Mouse (Mus musculus): ENCODE results near the gene Aamdc. TPM values are rescaled to one million over a fixed set of nuclear protein-coding genes. Genes with fewer than 3 reads are reported as not detected.

Gene Aamdc
- polyA plus RNA-seq, 1 experiment = 33.5 TPM

DNA sequence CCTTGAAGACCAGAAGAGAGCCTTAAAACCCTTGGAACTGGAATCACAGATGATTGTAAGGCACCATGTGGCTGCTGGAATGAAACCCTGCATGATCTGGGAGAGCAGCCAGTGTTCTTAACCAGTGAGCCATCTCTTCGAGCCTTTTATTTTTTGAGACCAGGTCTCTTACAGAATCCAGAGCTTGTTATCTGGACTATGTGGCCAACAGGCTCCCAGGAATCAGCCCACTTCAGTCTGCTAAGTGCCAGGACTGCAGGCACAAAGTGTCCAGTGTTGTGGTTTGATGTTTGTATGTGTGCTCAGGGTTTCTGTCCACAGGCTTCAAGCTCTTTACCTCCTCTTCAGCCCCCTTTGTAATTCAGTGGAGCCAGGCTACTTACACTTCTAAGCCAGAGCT, 64.5 kb downstream of the Aamdc start:
- H3K27me3 ChIP-seq (ENCODE audit: control insufficient read depth, insufficient read depth, low read length) = no peaks in the 10 kb centered on the region
- TF ChIP-seq POLR2A (IDR thresholded peaks at IDR 0.05; ENCODE audit: control insufficient read depth, low read depth, low read length) = no peak
- no peak for TF ChIP-seq CTCF (IDR thresholded peaks at IDR 0.05; ENCODE audit: control insufficient read depth, insufficient read depth, insufficient replicate concordance, low read depth, low read length)
- no peaks in the 10 kb centered on the region; the same call in none of the 2 replicates for H3K36me3 ChIP-seq (ENCODE audit: control insufficient read depth, insufficient read depth, low read length)

DNA sequence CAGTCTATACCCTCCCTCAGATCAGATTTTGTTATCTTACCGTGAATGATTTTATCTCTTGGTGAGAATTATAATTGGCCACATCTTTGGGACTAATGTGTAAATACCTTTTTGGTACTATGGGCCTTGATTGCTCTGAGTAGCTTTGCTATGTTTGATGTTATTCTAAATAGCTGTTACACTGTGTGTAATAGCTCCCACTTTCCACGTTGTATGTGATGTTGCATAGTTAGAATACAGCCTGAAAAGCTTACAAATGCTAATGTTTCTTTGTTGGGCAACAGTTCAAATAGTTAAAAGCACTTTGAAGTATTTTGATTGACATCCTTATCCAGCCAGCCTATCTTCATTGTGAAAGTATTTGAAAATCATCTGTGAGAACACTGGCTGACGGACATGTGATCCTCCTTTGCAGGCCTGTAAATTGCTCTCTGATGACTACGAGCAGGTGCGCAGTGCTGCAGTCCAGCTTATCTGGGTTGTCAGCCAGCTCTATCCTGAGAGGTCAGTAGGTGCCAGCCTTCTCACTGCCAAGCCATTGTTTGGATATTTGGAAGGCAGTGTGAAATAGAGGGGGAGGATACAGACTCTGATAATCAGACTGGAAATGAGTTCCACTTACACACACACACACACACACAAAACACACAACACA, 78.6 kb downstream of the Aamdc start:
- Histone ChIP-seq H3K36me3 (ENCODE audit: control insufficient read depth, insufficient read depth, low read length) (no peaks in the 10 kb centered on the region; the same call in 1 of the 2 replicates), H3K4me1 (ENCODE audit: control insufficient read depth, insufficient read depth, low read length) (no peaks in the 10 kb centered on the region), H3K4me3 (ENCODE audit: control insufficient read depth, low read depth, low read length) (no peak overlapping the region), H3K27ac (ENCODE audit: control insufficient read depth, insufficient read depth, low read depth, low read length) (no peak overlapping the region), H3K27me3 (ENCODE audit: control insufficient read depth, insufficient read depth, low read length) (no peaks in the 10 kb centered on the region)
- no peak for TF ChIP-seq CTCF (IDR thresholded peaks at IDR 0.05; ENCODE audit: control insufficient read depth, insufficient read depth, insufficient replicate concordance, low read depth, low read length)
- TF ChIP-seq POLR2A (IDR thresholded peaks at IDR 0.05; ENCODE audit: control insufficient read depth, low read depth, low read length) = no peak

More for the DNA sequence above, 64.5 kb downstream of the Aamdc start:
- Histone ChIP-seq H3K4me3 (ENCODE audit: control insufficient read depth, low read depth, low read length) (no peak overlapping the region), H3K4me1 (ENCODE audit: control insufficient read depth, insufficient read depth, low read length) (no peaks in the 10 kb centered on the region), H3K27ac (ENCODE audit: control insufficient read depth, insufficient read depth, low read depth, low read length) (no peak overlapping the region)

Other genes with a start within 250 kb of the Aamdc start
- gene Usp35, start 247.5 kb downstream of the Aamdc start, polyA plus RNA-seq (2012; rRNA removed) = 2.9 and 3.6 TPM in 2 replicates
- gene Kctd21, start 247.2 kb downstream of the Aamdc start, polyA plus RNA-seq (2012; rRNA removed) = 1.2 and 1.3 TPM in 2 replicates
- 39.4 and 50.3 TPM in 2 replicates for gene Alg8, start 207.9 kb downstream of the Aamdc start, polyA plus RNA-seq (2012; rRNA removed)
- 46.2 and 81.2 TPM in 2 replicates for gene Ndufc2, start 179.5 kb downstream of the Aamdc start, polyA plus RNA-seq (2012; rRNA removed)
- 3.6 and 4.1 TPM in 2 replicates for gene Thrsp, start 161.8 kb downstream of the Aamdc start, polyA plus RNA-seq (2012; rRNA removed)
- gene Kctd14, start 128.2 kb downstream of the Aamdc start, polyA plus RNA-seq (2012; rRNA removed) = 8.8 and 12.2 TPM in 2 replicates
- gene Ints4, start 98.5 kb downstream of the Aamdc start, polyA plus RNA-seq (2012; rRNA removed) = 69.6 and 78.9 TPM in 2 replicates
- gene Rsf1, start 392 bp upstream of the Aamdc start, polyA plus RNA-seq (2012; rRNA removed) = 4.4 and 4.9 TPM in 2 replicates
- gene Clns1a, start 117.1 kb upstream of the Aamdc start, polyA plus RNA-seq (2012; rRNA removed) = 23.8 and 28.2 TPM in 2 replicates
- gene Aqp11, start 158.8 kb upstream of the Aamdc start, polyA plus RNA-seq (2012; rRNA removed) = 872 and 875 TPM in 2 replicates
- 3.1 and 4.7 TPM in 2 replicates for gene Pak1, start 209.0 kb upstream of the Aamdc start, polyA plus RNA-seq (2012; rRNA removed)

Data from testis, adult 2 months (tissue).